Mouse (Mus musculus) embryo, embryonic 9.5 days (tissue): ENCODE data around the gene Rbp4.
A peak's percentile ranks its signal among the peaks of the same experiment; 100 is the strongest.

ENCODE experiments used
- DNase-seq: peaks from one replicate; pipeline ENCODE4 v3.0.0-alpha.2; 2017; ENCODE audit errors: extremely low spot score

Gene Rbp4

DNA sequence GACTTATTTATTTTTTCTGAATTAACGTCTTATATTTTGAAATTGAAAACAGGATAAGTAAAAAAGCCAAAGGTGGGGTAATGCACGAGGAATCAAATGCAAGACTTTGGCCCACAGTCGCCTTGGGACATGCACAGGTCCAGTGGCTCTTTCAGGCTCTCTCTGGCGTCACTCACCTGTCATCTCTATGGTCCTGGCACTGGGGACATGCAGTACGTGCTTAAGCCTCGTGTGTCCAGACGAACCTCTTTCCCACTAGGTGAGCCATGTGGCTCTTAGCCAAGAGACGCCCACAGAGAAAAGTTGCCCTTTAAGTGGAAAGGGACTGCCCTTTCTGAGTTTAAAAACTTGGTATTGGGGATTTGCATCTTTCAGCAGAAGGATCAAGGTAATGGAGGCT is 35.7 kb downstream of the Rbp4 start:
- no peak for DNase-seq

- peak; percentile 14 for DNase-seq
These were observed 38.0 kb downstream of the Rbp4 start for GRCm38 (mm10) chr19:38086948-38087551.

- no peak for DNase-seq
These were observed 39.2 kb downstream of the Rbp4 start for GRCm38 (mm10) chr19:38085841-38086240.

DNA sequence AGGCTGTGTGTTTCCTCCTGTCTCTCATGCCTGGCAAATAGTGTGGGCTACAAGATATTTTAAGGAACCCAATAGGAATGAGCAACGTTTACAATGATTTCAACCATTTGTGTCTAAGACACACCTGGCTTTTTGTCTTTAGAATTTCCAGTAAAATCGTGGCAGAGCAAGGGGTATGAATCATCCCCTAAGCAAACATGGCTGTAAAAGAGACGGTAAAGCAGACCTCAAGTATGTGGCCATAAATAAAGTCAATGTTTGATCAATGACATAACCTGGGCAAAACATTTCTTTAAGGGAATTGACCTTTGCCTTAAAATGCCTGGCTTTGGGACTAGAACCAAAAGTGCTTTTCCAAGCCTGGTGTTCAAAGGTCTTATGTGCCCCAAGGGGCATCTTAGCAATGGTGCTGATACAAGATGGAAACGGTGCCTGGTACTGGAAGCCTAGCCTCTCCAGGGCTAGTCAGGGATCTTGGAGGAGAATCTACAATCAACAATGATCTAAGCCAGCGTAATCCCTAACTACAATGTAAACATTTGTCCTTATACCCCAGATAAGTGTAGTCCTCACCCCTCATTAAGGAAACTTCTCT is 42.1 kb downstream of the Rbp4 start:
- no peak for DNase-seq

DNA sequence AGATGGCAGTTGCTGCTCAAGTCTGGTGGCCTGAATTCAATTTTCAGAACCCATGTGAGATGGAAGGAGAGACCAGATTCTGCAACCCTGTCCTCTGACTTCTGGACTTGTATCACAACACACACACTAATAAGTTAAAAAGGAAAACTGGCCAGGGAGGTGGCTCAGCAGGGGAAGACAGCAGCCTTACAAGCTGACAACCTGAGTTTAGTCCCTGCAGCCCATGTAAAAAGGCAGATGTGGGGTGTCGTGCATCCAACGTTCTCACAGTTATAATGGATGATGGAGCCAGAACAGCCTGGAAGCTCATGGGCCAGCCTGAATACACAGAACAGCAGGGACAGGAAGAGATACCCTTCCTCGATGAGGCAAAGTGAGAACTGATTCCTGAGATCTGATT is 43.7 kb downstream of the Rbp4 start:
- DNase-seq = no peak

- no peak for DNase-seq
These were observed 47.1 kb downstream of the Rbp4 start for GRCm38 (mm10) chr19:38077851-38078540.

DNA sequence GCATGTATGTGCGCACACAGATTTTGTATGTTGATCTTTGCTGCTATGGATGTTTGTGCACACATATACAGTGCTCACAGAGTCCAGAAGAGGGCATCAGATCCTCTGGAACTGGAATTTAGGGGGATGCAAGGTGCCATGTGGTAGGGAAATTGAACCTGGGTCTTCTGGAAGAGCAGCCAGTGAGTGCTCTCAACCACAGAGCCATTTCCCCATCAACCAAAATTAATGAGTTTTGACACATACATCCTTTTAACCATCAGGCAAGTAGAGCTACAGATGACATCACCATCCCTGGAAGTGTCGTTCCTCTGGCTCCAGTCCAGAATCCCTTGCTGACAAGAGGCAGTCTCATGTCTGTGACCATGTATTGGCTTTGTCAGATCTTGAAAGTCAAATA is 48.8 kb downstream of the Rbp4 start:
- peak; percentile 8 for DNase-seq

GRCm38 (mm10) chr19:38075051-38075450 is 50.0 kb downstream of the Rbp4 start:
- DNase-seq = no peak

- no peak for DNase-seq
These were observed 51.9 kb downstream of the Rbp4 start for GRCm38 (mm10) chr19:38073226-38073625.
